Mouse (Mus musculus) kidney, postnatal 36 days (tissue): Measurements from ENCODE around the gene Tas2r120.
A peak's percentile ranks its signal among the peaks of the same experiment; 100 is the strongest.
"Not testable (repeated sequence)": the region's sequence is repeated elsewhere in the genome, so short reads cannot be mapped to it uniquely, and the experiment has no call there.

ENCODE experiments used
- DNase-seq, 2 experiments: peaks; one replicate each; pipeline ENCODE4 v3.0.0; 2021 to 2022; ENCODE audit warnings: mixed read lengths in 2 of 2

Tas2r120 gene

GRCm38 (mm10) chr6:132656653-132657052 lies at the start of gene Tas2r120:
Gene Tas2r120 (plus strand): TSS chr6:132656953.
- DNase-seq: no peak

DNA sequence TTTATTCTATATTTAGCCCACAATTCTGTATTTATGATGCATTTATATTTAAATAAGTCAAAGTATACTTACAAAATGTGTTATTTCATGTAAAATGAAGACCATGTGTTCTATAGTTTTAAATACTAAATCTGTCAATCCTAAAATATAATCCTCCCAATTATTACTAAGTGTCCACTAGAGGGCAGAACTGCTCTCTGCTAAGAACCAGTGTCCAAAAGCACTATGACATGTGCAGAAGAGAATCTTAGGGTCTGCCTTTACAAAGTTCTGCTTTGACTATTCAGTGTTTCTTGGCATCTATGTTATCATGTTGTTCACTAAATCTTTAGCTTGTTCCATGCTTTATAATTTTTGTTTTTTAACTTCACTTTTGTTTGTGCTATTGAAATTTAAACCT lies 7.4 kb upstream of the Tas2r120 start:
- DNase-seq: peak in 1 of 2 experiments; percentile 2

- DNase-seq: no peak
Measured at GRCm38 (mm10) chr6:132651426-132651825, 5.3 kb upstream of the Tas2r120 start, which contains the start of gene A630073D07Rik. Gene A630073D07Rik (minus strand): TSS chr6:132651526.

DNA sequence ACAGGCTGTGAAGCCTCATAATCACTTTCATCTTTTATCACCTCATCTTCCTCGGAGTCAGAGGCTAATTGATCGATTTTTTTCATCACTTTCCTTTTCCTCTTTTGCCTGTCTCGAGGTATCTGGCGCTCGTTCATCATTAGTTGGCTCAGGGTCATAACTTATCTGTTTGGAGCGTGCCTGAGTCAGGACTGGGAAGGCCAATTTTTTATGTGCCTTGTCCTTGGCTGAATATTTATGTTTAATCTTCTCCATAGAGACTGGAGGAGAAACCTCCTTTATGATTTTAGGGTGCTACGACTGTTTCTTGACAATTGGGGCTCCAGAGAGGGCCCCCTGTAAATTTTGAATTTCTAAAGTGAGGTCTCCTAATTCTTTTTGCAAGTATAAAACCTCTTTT lies 34.8 kb downstream of the Tas2r120 start:
- not testable (repeated sequence) for DNase-seq

GRCm38 (mm10) chr6:132700907-132701306 lies 44.2 kb downstream of the Tas2r120 start, which contains the start of gene Tas2r121:
Gene Tas2r121 (minus strand): TSS chr6:132701007.
- DNase-seq: no peak
